Mouse (Mus musculus) layer of hippocampus, adult 18-20 months (tissue): Measurements from ENCODE around the gene Cdhr2. TPM values are rescaled to one million over a fixed set of nuclear protein-coding genes. Genes with fewer than 3 reads are reported as not detected.

ENCODE experiments used
- DNase-seq, 2 experiments: peaks; one replicate each; pipeline ENCODE4 v3.0.0; 2022; ENCODE audit warnings: low spot score in 2 of 2
- total RNA-seq, 2 experiments: library from RNA; stranded (reverse); gene quantifications; 2 replicates each; pipeline ENCODE4 v1.2.3; 2021

Gene Cdhr2
- total RNA-seq, 2 experiments from 2014 or later: 0.20 to 0.22 TPM

- DNase-seq: no peak
Measured at GRCm38 (mm10) chr13:54692711-54693557, 8.3 kb upstream of the Cdhr2 start.

GRCm38 (mm10) chr13:54693558-54694347 lies 7.5 kb upstream of the Cdhr2 start, which contains the start of gene Rnf44:
TSS of gene Rnf44 (minus strand) at chr13:54693907.
- peak; percentile 99 for DNase-seq

GRCm38 (mm10) chr13:54694348-54695060 lies 6.8 kb upstream of the Cdhr2 start:
- DNase-seq: peak in 1 of 2 experiments; percentile 86

GRCm38 (mm10) chr13:54695479-54696230 lies 5.6 kb upstream of the Cdhr2 start:
- no peak for DNase-seq

GRCm38 (mm10) chr13:54702507-54702906 lies 1.2 kb downstream of the Cdhr2 start:
- DNase-seq: no peak

- DNase-seq: no peak
Measured at GRCm38 (mm10) chr13:54704890-54705289, 3.6 kb downstream of the Cdhr2 start.

GRCm38 (mm10) chr13:54710866-54711265 lies 9.6 kb downstream of the Cdhr2 start:
- DNase-seq: no peak

GRCm38 (mm10) chr13:54714393-54714792 lies 13.1 kb downstream of the Cdhr2 start:
- no peak for DNase-seq

- peak in 1 of 2 experiments; percentile 20 for DNase-seq
Measured at GRCm38 (mm10) chr13:54714996-54715395, 13.7 kb downstream of the Cdhr2 start.

GRCm38 (mm10) chr13:54716916-54717315 lies 15.7 kb downstream of the Cdhr2 start:
- DNase-seq: peak in 1 of 2 experiments; percentile 81

- DNase-seq: no peak
Measured at GRCm38 (mm10) chr13:54723143-54723542, 21.9 kb downstream of the Cdhr2 start.

- no peak for DNase-seq
Measured at GRCm38 (mm10) chr13:54726131-54726530, 24.9 kb downstream of the Cdhr2 start.

- DNase-seq: no peak
Measured at GRCm38 (mm10) chr13:54736931-54737330, 35.7 kb downstream of the Cdhr2 start.

- DNase-seq: no peak
Measured at GRCm38 (mm10) chr13:54737488-54738212, 36.4 kb downstream of the Cdhr2 start.

GRCm38 (mm10) chr13:54738213-54738601 lies 36.9 kb downstream of the Cdhr2 start:
- DNase-seq: no peak

- DNase-seq: no peak
Measured at GRCm38 (mm10) chr13:54746110-54746509, 44.8 kb downstream of the Cdhr2 start.

- no peak for DNase-seq
Measured at GRCm38 (mm10) chr13:54746896-54747295, 45.6 kb downstream of the Cdhr2 start.

- DNase-seq: no peak
Measured at GRCm38 (mm10) chr13:54748190-54748589, 46.9 kb downstream of the Cdhr2 start.

- no peak for DNase-seq
Measured at GRCm38 (mm10) chr13:54748721-54749060, 47.4 kb downstream of the Cdhr2 start.
